Mouse (Mus musculus): ENCODE data around the gene Wwc1. TPM values are rescaled to one million over a fixed set of nuclear protein-coding genes. Genes with fewer than 3 reads are reported as not detected.
A peak's percentile ranks its signal among the peaks of the same experiment; 100 is the strongest.

Gene Wwc1
- polyA plus RNA-seq, 1 experiment from 2014 or later = 10.9 TPM

- H3K36me3 ChIP-seq = no peaks in the 10 kb centered on the region
- no peaks in the 10 kb centered on the region for H3K9me3 ChIP-seq
- 0 out of 2 replicates have a peak, but pooled peaks cover 6% of the 10 kb centered on the region for H3K4me1 ChIP-seq
- ATAC-seq (ENCODE audit: insufficient read depth, low FRiP score, low read depth) = no peak
- no peak overlapping the region for H3K4me3 ChIP-seq (replicated peaks)
- H3K27ac ChIP-seq = no peak overlapping the region
- H3K27me3 ChIP-seq (replicated peaks) = no peaks in the 10 kb centered on the region
- H3K9ac ChIP-seq = no peak overlapping the region
- H3K4me2 ChIP-seq = no peak overlapping the region
- 76% methylated on average over 4 of the region's 4 CpGs for WGBS
Measured at GRCm38 (mm10) chr11:35989967-35990366, 9.6 kb upstream of the Wwc1 start.

DNA sequence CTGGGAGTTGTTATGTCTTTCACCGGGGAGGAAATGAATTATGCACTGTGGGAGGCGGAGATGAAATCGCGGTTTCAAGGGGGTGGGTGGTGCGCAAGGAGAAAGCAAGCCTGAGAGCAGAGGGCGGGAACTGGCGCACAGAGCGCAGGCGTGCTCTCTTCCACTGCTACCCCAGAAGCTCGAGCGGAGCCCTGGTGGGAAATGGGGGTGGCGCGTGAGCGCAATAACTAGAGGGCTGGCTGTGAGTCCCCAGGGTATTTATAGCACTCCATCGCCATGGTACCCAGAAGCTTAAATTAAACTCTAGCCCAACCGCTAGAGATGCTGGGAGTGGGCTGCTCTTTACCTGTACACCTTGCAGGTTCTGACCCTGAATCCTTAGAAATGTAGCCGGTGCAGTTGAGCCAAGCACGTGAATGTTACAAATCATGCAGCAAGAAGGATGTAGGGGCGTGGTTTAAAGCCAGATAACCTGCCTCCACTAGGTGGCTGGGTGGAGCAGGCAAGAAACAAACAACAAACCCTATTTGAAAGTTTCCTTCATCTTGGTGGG is 5.6 kb upstream of the Wwc1 start:
- 2% methylated on average over 19 of the region's 19 CpGs for WGBS
- Histone ChIP-seq H3K27ac (no peak overlapping the region), H3K9ac (no peak overlapping the region), H3K4me1 (0 out of 2 replicates have a peak, but pooled peaks cover 6% of the 10 kb centered on the region), H3K27me3 (replicated peaks) (no peaks in the 10 kb centered on the region), H3K4me2 (peak overlapping the region; percentile 61), H3K36me3 (no peaks in the 10 kb centered on the region), H3K4me3 (replicated peaks) (peak overlapping the region; percentile 28), H3K9me3 (no peaks in the 10 kb centered on the region)
- ATAC-seq (ENCODE audit: insufficient read depth, low FRiP score, low read depth) = peak; percentile 75; the same call in 1 of the 2 replicates

DNA sequence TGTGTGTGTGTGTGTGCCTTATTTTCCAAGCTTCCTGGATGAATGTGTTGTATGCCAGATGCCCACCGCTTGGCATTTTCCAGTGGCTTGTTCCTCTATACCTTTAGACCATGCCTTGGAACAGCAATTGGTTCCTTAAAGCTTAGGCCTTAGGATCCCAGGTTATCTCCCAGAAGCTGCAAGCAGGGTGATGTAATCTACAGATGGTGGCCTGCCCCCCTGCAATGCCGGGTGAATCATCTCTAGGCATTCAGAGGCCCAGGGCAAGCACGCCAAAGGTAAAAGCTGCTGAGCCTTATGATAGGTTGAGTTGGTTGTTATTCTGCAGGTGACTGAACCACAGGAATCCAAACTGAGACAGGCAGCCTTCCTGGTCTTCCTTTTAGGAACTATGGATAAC is 2.4 kb upstream of the Wwc1 start:
- H3K4me2 ChIP-seq = no peak overlapping the region
- no peak overlapping the region for H3K4me3 ChIP-seq (replicated peaks)
- WGBS = 77% methylated on average over 3 of the region's 3 CpGs
- H3K9me3 ChIP-seq = no peaks in the 10 kb centered on the region
- no peak for ATAC-seq (ENCODE audit: insufficient read depth, low FRiP score, low read depth)
- H3K27me3 ChIP-seq (replicated peaks) = 0 out of 2 replicates have a peak, but pooled peaks cover 5% of the 10 kb centered on the region
- no peaks in the 10 kb centered on the region for H3K36me3 ChIP-seq
- H3K9ac ChIP-seq = no peak overlapping the region
- H3K27ac ChIP-seq = no peak overlapping the region
- H3K4me1 ChIP-seq = peaks cover 14% of the 10 kb centered on the region; the same call in 1 of the 2 replicates

GRCm38 (mm10) chr11:35979733-35980410 is 455 bp downstream of the Wwc1 start:
- Histone ChIP-seq H3K4me1 (peaks cover 8% of the 10 kb centered on the region; the same call in 1 of the 2 replicates), H3K27me3 (replicated peaks) (0 out of 2 replicates have a peak, but pooled peaks cover 5% of the 10 kb centered on the region), H3K27ac (peak overlapping the region; percentile 67), H3K36me3 (no peaks in the 10 kb centered on the region), H3K4me3 (replicated peaks) (peak overlapping the region; percentile 66), H3K9ac (peak overlapping the region; percentile 54), H3K4me2 (peak overlapping the region; percentile 85), H3K9me3 (no peaks in the 10 kb centered on the region)
- peak; percentile 37; the same call in 1 of the 2 replicates for ATAC-seq (ENCODE audit: insufficient read depth, low FRiP score, low read depth)
- WGBS = 1% methylated on average over 49 of the region's 66 CpGs

GRCm38 (mm10) chr11:35979266-35979732 is 1.0 kb downstream of the Wwc1 start:
- Histone ChIP-seq H3K4me2 (peak overlapping the region; percentile 85), H3K36me3 (no peaks in the 10 kb centered on the region), H3K9me3 (no peaks in the 10 kb centered on the region), H3K4me1 (peaks cover 8% of the 10 kb centered on the region; the same call in 1 of the 2 replicates), H3K27ac (peak overlapping the region; percentile 67), H3K4me3 (replicated peaks) (peak overlapping the region; percentile 66), H3K9ac (peak overlapping the region; percentile 54), H3K27me3 (replicated peaks) (0 out of 2 replicates have a peak, but pooled peaks cover 5% of the 10 kb centered on the region)
- no peak for ATAC-seq (ENCODE audit: insufficient read depth, low FRiP score, low read depth)
- 2% methylated on average over 12 of the region's 12 CpGs for WGBS

- Histone ChIP-seq H3K36me3 (no peaks in the 10 kb centered on the region), H3K9ac (no peak overlapping the region), H3K9me3 (no peaks in the 10 kb centered on the region), H3K4me1 (peaks cover 8% of the 10 kb centered on the region; the same call in 1 of the 2 replicates), H3K4me2 (peak overlapping the region; percentile 85), H3K27me3 (replicated peaks) (0 out of 2 replicates have a peak, but pooled peaks cover 5% of the 10 kb centered on the region), H3K4me3 (replicated peaks) (no peak overlapping the region), H3K27ac (no peak overlapping the region)
- no peak for ATAC-seq (ENCODE audit: insufficient read depth, low FRiP score, low read depth)
- WGBS = 81% methylated on average over 3 of the region's 3 CpGs
Measured at GRCm38 (mm10) chr11:35977796-35978195, 2.5 kb downstream of the Wwc1 start.

GRCm38 (mm10) chr11:35977096-35977495 is 3.2 kb downstream of the Wwc1 start:
- no peak overlapping the region for H3K9ac ChIP-seq
- H3K4me3 ChIP-seq (replicated peaks) = no peak overlapping the region
- WGBS = 62% methylated on average over 6 of the region's 6 CpGs
- H3K27me3 ChIP-seq (replicated peaks) = 0 out of 2 replicates have a peak, but pooled peaks cover 5% of the 10 kb centered on the region
- H3K27ac ChIP-seq = no peak overlapping the region
- H3K9me3 ChIP-seq = no peaks in the 10 kb centered on the region
- H3K4me2 ChIP-seq = no peak overlapping the region
- no peaks in the 10 kb centered on the region for H3K36me3 ChIP-seq
- no peak for ATAC-seq (ENCODE audit: insufficient read depth, low FRiP score, low read depth)
- peaks cover 8% of the 10 kb centered on the region for H3K4me1 ChIP-seq

- 0 out of 2 replicates have a peak, but pooled peaks cover 5% of the 10 kb centered on the region for H3K27me3 ChIP-seq (replicated peaks)
- no peak for ATAC-seq (ENCODE audit: insufficient read depth, low FRiP score, low read depth)
- H3K4me1 ChIP-seq = peaks cover 8% of the 10 kb centered on the region
- no peak overlapping the region for H3K27ac ChIP-seq
- H3K4me3 ChIP-seq (replicated peaks) = no peak overlapping the region
- no peak overlapping the region for H3K9ac ChIP-seq
- H3K4me2 ChIP-seq = no peak overlapping the region
- H3K9me3 ChIP-seq = no peaks in the 10 kb centered on the region
- H3K36me3 ChIP-seq = no peaks in the 10 kb centered on the region
- WGBS = 60% methylated on average over 6 of the region's 6 CpGs
Measured at GRCm38 (mm10) chr11:35976482-35976881, 3.8 kb downstream of the Wwc1 start.

DNA sequence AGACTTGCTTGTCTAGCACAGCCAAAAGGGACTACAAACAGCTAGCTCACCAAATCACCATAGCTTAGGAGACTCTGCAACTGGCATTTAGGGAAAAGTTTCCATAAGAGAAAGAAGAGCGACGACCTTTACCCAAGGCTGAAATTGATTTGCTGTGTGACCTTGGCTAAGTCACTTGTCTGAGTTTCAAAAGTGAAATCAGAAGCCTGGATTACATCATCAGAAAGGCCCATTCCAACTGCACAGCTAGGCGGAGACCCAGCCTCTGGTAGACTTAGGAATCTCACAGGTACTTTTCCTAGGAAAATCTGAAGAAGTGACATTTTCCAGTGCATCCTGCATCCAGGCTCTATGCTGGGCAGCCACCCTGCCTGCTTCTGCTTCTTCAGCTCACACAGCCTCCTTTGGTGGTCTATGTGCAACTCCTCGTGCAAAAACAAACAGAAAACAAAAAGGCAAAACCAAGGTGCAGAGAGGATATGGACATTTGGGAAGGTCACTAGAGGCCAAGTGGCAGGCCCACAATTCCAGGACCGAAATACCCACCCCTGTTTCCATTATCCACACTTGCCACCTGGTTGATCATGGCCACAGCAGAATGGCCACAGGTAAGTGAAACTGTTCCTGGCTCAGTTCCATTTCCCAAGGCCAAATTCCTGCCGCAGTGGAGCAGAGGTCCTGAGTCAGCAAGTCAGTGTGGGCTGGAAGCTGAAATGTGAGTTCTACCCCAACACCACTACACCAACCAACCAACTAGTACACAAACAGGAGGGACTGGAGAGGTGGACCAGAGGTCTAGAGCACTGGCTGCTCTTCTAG is 5.5 kb downstream of the Wwc1 start:
- no peak overlapping the region for H3K4me2 ChIP-seq
- H3K27ac ChIP-seq = no peak overlapping the region
- H3K9me3 ChIP-seq = no peaks in the 10 kb centered on the region
- H3K36me3 ChIP-seq = no peaks in the 10 kb centered on the region
- H3K4me3 ChIP-seq (replicated peaks) = no peak overlapping the region
- peaks cover 7% of the 10 kb centered on the region for H3K4me1 ChIP-seq
- ATAC-seq (ENCODE audit: insufficient read depth, low FRiP score, low read depth) = no peak
- 76% methylated on average over 6 of the region's 6 CpGs for WGBS
- 0 out of 2 replicates have a peak, but pooled peaks cover 5% of the 10 kb centered on the region for H3K27me3 ChIP-seq (replicated peaks)
- H3K9ac ChIP-seq = no peak overlapping the region

- H3K4me1 ChIP-seq = no peaks in the 10 kb centered on the region; the same call in none of the 2 replicates
- H3K9me3 ChIP-seq = no peaks in the 10 kb centered on the region
- H3K27ac ChIP-seq = no peak overlapping the region
- no peak overlapping the region for H3K4me3 ChIP-seq (replicated peaks)
- no peak for ATAC-seq (ENCODE audit: insufficient read depth, low FRiP score, low read depth)
- no peak overlapping the region for H3K9ac ChIP-seq
- H3K27me3 ChIP-seq (replicated peaks) = no peaks in the 10 kb centered on the region
- no peak overlapping the region for H3K4me2 ChIP-seq
- 45% methylated on average over 7 of the region's 7 CpGs for WGBS
- H3K36me3 ChIP-seq = no peaks in the 10 kb centered on the region
Measured at GRCm38 (mm10) chr11:35973135-35973534, 7.2 kb downstream of the Wwc1 start.

DNA sequence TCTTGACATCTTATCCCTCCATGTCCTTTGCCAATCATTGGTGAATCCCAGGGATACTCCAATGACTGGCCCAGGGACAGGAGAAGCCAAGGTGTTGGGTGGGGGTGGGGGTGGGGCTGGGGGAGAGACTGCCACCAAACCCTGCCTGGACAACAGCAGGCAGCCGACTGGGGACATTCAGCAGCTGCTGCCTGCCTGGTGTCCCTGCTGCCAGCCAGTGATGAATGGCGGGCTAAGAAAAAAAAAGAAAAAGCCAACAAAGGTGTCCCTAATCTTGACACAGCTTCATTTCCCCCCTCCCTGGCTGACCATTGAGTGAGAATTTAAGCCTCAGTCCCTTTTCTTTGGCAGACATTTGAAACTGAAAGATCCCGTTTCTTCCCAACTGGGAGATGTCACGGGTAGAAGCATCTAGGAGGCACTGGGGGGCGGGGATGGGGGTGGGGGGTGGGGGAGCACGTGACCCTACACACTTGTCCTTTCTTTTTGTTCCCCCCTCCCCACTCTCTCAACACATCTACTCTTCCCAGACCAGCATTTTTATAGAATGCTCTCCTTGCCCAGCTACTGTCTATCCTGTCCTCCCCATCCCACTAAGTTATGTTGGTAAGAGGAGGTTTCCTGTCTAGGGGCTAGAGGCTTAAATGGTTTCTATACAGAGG is 7.9 kb downstream of the Wwc1 start:
- 13% methylated on average over 6 of the region's 6 CpGs for WGBS
- H3K4me3 ChIP-seq (replicated peaks) = no peak overlapping the region
- no peaks in the 10 kb centered on the region for H3K9me3 ChIP-seq
- no peaks in the 10 kb centered on the region for H3K27me3 ChIP-seq (replicated peaks)
- no peaks in the 10 kb centered on the region for H3K36me3 ChIP-seq
- H3K27ac ChIP-seq = no peak overlapping the region; the same call in 1 of the 2 replicates
- no peak overlapping the region for H3K9ac ChIP-seq
- no peaks in the 10 kb centered on the region; the same call in none of the 2 replicates for H3K4me1 ChIP-seq
- no peak for ATAC-seq (ENCODE audit: insufficient read depth, low FRiP score, low read depth)
- no peak overlapping the region for H3K4me2 ChIP-seq

All from stomach, embryonic 15.5 days (tissue).